Mouse (Mus musculus) T-helper 1 cell (primary cell): Measurements from ENCODE around the gene Tbccd1.

ENCODE experiments used
- in situ Hi-C: fragments of 300-600 bp; cut with MboI, MseI; formaldehyde crosslinking; loops from one replicate; pipeline ENCODE4 v1.15.1; 2025; ENCODE audit warnings: high pct_unique_total_duplicates

The Tbccd1 gene

DNA sequence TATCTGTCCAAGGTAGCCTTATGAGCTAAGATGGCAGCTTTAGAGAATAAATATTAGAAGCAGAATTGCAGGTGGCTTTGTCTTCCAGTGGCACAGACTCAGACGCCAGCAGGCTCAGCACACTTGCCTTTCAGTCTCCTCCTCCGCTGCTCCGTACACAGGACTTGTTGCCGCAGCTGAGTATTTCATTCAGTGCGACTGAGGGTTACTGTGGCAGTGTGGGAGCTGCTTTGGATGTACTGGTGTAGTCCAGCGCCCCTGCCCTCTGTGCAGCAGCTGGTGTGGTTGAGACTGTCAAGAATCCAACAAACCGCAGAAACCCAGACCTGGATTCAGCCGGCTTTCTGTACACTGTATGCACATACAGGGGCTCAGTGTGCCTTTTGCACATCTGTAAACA, 14.9 kb upstream of the Tbccd1 start:
- in situ Hi-C loops, result no loop called here

DNA sequence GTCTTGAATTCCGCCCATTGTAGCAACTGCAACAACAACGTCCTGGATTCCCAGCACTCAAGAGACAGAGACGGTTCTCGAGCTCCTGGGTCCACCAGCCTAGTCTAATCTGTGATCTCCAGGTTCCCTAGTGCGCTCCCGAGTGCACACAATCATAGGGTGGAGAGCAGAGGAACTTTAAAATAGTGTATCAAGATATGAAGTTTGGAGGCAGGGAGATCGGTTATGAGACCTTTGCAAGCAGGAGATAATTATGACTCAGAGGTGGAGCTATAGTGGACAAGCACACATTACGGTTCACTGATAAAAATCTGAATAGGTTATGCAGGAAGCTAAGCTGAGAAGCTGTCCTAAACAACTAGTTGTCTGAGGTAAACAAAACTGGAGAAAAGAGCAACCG, 696 bp downstream of the Tbccd1 start:
- in situ Hi-C loops, result no loop called here

DNA sequence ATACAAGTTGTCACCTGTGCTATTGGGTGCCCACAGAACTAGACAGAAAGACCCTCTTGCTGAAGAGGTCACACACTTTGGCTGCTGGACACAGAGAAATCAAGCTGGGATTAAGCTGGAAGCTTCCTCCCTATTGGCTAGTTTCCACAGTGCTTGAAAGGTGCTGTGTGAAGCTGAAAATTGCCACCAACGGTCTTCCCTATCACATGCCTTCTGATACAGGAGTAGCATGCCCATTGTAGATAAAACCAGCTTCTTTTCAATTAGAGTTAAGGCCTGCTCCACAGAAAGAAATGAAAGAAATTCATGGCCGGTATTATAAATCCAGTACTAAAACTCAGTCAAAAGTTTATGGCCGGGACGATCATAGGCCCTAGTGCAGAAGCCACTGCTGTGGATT, 4.8 kb downstream of the Tbccd1 start:
- in situ Hi-C loops, result no loop called here

DNA sequence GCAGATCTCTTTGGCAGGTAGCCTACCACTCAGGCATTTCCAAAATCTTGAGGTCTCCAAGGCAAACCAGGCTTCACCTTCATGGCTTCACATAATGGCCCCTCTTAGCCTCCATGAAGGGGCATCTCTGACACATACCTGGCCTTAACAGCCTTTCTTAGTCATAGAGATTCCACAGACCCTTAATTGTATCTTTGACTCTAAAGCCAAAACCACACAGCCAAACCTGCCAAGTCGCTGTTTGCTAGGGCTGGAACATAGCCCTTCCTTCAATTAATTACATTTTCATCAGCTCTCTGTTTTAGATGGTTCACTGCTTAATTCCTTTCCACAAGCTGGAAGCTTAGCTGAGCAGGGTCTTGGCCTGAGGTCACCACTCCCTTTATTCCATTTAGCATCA, 9.1 kb downstream of the Tbccd1 start:
- in situ Hi-C loops, result no loop called here

DNA sequence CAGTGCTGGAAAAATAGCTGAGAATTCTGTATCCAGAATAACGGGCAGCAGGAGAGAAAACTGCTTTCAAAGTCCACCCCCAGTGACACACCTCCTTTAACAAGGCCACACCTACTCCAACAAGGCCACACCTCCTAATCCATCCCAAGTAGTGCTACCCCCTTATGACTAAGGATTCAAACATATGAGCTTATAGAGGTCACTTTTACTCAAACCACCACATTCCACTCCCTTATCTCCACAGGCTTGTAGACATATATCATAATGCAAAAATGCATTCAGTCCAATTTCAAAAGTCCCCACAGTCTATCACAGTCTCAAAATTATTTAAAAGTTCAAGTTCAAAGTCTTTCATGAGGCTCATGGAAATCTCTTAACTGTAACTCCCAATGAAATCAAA, 9.8 kb downstream of the Tbccd1 start:
- in situ Hi-C loops, result no loop called here

DNA sequence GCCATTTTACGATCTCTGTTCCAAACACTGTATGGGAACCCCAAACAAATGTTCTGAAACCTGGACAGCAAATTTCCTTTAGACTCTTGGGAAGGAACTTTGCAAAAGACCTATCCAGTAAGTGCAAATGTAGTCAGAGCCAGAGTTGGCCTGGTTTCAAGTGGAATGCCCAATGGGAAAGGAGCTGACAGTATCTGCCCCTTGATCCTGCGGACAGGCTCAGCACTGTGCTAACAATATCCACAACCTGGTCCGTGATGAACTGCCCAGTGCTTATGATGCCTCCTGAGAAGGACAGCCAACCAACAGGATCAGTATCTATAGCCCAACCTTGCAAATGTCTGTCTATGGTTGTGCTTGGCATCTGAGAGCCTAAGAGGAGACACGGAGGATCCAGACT, 12.0 kb downstream of the Tbccd1 start:
- in situ Hi-C loops, result no loop called here

DNA sequence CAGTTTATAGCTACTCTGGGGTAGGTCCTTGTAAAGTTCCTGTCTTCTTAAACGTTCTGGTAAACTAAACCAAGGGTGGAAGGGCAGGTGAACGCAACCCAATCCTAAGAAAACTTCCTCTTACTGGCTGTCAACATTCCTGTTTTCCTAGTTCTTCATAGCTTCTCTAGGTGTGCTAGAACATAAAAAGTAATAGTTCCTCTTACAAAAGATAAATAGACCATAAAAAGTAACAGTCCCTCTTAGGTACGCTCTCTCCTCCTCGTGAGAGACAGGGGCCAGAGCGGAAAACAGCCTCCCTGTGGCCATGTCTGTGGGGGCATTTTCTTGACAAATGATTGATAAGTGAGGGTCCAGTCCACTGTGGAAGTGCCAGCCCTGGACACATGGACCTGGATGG, 12.6 kb downstream of the Tbccd1 start:
- in situ Hi-C loops, result no loop called here

DNA sequence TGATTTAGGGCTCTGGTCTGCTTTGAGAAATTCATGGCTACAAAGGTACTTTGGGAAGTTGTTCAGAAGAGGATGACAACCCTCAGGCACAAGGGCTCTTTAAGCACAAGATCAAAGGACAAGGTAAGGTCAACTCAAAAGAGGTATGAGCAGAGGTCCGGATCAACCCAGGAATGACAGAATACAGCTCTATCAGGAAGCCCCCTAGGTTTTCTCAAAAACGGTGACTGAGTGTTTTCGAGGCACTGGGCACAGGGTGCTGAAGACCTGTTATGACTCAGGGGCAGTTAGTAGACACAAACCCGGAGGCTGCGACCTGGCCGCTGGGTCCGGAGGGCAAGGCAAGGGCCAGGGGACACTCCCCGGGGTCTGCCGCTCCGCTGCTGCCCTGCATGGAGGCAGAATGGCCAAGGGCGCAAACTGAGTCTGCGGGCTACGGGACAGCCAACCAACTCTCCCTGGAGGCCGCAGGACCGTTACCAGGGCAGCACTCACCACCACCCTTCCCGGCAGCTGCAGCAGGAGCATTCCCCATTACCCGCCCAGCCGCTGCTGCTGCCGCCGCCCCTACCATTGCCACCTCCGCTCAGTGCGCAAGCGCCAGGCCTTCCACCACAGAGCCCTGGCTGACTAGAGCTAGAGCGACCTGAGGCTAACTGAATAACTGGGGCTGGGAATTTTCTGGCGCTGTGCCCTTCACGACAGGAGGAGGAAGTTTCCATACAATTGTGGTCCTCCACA, 13.2 kb downstream of the Tbccd1 start:
- in situ Hi-C loops, result no loop called here

DNA sequence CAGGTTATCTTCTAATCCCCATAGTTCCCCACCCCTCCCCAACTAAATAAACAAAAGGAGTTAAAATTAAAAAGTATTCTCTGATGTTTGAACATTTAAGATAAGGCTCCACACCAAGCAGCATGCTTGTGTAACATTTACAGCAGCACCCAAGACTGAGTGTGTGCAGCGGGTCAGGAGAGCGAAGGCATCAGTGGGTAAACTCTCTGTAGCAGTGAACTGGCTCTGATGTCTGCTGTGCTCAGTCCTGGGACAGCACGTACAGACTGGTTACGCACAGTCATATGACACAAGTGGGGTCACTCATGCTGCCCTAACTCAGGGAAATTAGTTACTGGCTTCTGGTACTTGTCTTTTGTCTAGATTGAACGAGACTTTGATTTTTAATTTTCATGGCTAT, 14.6 kb downstream of the Tbccd1 start:
- in situ Hi-C loops, result no loop called here

DNA sequence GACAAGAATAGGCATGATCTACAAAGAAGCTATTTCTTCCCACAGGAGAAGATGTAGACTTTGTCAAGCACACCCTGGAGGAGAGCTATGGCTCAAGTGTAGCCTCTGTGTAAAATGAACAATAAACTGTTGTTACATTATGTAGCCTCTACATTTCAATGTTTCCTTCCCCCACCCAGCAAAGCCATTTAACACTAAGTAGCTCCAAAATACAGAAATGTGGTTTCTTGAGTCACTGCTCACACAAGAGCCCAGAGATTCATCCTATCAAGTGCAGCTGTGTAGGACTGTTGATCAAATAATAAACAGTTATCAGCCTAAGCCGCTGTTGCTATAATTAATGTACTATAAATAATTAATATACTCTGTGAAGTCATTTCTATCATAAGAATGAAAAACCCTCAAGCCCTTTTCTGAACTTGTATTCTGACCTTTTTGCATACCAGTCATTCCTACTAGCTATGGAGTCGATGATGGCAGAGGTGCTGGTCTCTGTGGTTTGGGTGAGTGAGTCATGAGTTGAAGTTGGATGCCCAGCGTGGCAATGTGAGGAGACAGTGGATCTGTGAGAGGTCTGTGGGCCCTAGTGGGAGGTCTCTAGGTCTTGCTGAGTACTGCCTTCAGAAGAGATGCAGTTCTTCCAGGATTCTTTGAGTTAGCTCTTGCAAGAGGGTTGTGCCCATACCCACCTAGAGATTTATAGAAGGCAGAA, 18.2 kb downstream of the Tbccd1 start:
- in situ Hi-C loops, result loop anchor here (10.0 kb wide), 1 partner anchor 1465 kb away; no protein-coding TSS in a partner anchor

DNA sequence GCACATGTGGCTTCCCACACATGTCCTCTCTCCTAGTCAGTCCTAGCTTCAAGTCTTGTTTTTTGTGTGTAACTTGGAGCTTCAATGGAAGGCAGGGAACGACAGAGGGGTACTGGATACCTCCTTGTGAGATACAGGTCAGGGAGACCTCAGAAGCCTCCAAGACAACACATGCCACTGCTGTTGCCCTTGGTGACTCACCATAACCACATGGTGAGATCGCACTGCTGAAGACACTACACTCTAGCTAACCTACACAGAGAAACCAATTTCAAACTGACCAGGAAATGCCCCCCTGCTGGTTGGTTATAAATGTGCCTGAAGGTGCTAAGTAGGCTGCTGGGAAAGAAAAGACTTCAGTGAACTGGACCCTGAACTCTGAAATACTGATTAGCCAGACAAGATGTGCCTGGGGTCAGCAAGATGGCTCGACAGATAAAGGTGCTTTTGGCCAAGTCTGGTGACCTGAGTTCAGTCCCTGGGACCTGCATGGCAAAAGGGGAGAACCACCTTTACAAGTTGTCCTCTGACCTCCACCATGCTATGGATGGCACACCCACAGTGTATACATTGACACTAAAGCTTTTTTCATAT, 24.4 kb downstream of the Tbccd1 start:
- in situ Hi-C loops, result loop anchor here (10.0 kb wide), 1 partner anchor 1472 kb away; no protein-coding TSS in a partner anchor

DNA sequence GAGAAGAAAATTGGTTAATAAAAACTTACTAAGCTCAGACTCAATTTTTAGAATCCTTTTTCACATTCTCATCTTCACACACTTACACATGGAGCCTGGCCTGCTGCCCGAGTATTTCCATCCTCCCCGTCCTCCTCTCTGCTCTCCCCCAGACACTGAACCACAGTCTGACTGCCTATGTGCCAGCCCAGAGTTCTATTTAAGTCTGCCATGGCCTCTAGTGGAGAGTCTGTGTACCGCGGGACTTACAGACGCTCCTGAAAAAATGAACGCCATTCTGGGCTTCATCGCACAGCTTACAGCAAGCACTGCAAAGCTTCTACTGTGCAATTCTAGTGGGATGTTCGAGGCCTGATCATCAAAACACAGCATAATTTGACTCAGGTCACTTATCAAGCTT, 36.7 kb downstream of the Tbccd1 start:
- in situ Hi-C loops, result no loop called here

DNA sequence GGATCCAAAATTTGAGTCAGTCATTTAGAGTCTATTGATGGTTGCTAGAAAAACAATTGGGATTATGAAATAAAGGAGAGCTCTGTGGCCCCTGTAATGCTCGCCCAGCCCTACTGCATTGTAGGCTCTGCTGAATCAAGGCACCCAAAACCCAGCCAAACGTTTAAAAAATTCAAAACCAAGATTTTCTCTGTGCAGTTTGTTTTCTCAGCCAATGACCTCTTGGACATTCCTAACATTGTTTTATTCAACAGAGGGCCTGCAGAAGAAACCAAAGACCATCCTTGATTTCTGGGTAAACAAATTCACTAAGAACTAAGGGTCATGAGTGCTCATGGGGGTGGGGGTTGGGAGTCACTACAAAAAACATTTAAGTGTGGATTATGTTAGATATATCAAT, 46.0 kb downstream of the Tbccd1 start, which contains the start of gene Crygs:
Gene Crygs (minus strand): TSS at position 101 of the 400 bp plus-strand sequence.
- in situ Hi-C loops, result no loop called here

DNA sequence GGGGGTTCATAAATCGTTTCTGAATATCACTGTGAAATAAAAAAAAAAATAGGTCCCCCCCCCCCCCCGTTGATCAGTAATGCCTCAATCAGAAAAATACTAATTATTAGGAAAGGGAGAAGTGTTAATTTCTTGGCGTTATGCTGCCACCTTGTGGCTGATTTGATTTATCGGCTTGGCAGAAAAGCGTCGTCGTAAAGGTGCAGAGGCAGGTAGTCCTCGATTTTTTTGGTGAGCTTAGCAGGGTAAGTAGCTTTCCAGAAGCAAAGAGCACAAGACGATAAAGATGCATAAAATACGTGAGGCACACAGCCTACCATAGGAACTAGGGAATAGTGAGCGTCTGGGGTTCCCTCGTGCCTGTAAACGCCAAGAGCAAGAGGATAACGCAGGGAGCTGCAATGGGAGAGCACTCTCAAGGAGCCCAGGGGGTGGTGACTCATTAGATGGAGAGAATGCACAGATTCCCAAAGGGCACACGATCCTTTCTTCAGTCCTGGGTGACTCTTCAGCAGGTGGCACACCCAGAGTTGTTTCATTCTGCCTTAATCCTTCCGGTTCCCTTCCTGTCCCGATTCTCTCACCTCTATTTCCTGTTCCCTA, 49.9 kb downstream of the Tbccd1 start:
- in situ Hi-C loops, result loop anchor here (10.0 kb wide), 1 partner anchor 493 kb away; no protein-coding TSS in a partner anchor

DNA sequence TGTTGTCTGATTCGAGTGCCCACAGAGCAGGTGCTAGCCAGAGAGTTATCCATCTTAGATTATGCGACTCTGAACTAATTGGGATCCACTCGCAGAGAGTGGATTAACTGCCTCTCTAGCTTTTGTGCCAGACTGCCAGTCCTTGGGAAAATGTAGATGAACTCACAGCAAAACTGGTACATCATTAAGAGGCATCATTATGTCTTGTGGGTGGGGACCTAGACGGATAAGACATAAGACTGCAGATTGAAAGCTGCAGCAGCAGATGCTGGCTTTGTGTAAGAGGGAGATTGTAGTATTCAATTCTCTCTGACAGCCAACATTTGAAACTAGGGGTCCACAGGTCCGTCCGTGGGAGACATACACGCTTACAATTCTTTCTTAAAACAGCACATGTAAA, 54.7 kb downstream of the Tbccd1 start:
- in situ Hi-C loops, result loop anchor here (5.0 to 10.0 kb wide), 2 partner anchors 240 to 488 kb away; no protein-coding TSS in a partner anchor

DNA sequence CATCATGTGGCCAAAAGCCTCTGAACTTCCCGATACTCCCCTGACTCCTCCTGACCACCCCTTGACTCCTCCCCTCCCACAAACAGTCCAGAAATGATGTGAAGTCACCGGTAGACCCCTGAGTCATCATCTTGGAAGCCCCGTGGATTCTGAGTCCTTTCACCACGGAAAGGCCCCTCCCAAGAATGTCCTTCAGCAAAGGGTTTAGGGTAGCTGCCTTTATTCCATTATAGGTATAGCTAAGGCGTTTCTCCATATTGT, 56.7 kb downstream of the Tbccd1 start:
- in situ Hi-C loops, result loop anchor here (5.0 to 10.0 kb wide), 2 partner anchors 238 to 486 kb away; no protein-coding TSS in a partner anchor

DNA sequence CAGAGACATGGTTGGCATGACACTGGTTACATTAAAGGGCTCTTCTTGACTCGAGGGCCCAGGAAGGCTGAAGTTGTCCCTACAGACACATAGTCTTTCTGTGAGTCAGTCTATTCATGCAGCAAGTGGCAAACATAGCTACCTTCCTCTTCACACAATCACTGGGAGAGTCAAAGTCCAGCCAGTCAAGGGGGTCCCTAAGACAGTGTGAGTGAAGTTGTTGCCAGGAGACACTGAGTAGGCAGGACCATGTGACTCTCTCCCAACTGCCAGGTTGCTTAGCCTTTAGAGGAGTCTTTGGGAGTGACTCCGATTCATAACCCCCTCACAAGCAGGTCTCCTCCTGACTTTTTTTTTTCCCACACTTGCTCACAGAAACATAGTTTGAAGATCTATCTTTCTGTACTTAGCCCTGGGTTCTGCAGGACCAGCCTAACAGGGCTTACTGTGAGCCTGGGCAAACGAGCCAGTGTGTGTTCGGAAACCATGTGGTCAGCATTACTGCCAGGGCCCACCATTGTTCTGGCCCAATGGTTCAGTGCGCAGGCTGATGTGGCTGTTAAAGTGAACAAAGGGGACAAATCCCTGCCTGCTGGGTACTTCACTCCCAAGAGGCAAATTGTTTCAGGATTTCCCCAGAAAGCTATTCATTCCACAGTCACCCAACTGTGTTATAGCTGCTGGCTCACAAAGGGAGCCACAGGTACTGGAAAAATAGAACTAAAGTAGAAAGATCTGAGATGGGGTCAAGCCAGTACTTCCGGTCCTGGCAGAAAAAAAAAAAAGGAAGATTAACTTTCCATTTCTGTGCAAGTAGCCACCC, 57.2 kb downstream of the Tbccd1 start:
- in situ Hi-C loops, result loop anchor here (5.0 to 10.0 kb wide), 2 partner anchors 238 to 485 kb away; no protein-coding TSS in a partner anchor

DNA sequence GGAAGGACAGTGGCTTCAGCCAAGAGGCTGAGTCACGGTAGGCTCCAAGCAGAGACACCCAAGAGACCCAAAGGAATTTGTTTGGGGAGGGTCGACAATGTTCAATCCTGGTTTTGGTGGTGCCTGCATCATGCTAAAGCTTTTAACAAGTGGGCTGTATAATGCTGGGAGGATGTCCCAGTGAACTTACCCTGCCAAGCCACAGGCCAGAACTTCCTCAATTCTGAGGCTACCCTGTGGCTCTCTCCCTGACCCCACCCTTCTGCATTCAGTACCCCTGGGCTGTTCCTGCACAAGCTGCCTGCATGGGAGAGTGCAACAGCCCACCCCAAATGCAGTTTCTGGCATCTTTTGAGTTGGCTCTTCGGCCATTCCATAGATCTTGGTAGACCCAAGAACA, 58.9 kb downstream of the Tbccd1 start:
- in situ Hi-C loops, result no loop called here

DNA sequence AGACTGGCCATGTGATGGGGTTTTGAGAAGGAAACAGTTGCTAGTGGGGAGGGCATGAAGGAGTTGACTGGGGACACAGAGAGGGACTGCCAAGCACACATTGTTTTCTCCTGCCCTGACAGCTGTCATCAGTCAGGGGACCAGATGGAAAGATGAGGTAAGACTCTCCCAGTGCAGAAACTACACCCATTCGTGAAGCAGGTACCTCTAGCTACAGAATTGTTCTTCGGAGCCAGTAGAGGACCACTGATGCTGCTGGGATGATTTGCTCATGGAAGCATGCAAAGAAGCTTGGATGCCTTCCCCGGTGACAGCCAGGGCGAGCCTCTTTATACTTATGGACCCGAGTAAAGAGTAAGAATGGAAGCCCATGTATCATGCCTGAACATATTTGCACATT, 59.9 kb downstream of the Tbccd1 start:
- in situ Hi-C loops, result no loop called here

DNA sequence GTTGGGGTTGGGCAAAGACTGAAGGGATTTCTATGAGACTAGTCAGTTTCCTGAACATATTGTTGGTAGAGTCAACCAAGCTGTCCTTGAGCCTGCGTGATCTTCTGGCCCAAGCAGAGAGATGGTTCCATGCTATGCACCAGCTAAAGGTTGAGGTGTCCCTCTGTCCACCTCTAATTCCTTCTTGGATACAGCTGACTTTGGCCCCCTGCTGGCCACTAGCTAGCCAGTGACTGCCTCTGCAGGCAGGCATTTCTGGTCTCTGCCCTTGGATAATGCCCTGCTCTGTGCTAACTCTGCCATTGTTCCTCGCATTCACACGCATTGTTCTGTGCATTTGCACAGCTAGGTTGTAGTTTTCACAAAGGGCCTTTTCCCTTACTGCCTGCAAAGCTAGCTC, 62.0 kb downstream of the Tbccd1 start:
- in situ Hi-C loops, result no loop called here

DNA sequence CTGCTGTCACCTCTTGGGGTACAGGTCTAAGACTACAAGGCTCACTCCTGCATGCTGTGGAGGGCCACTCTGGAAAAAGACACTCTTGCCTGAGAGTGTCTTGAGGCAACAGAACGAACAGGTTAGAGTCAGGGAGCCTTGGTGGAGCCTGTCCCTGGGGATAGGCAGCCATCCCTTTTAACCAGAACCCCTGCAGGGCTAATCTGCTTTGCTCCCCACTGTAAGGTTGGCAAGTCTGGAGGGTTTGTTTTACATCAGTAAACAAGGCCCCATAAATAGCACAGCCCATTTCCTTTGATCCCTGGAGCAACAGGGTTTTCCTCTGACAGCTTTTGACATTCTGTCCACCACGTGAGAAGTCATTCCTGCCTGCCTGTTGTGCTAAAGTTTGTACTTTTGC, 66.2 kb downstream of the Tbccd1 start:
- in situ Hi-C loops, result no loop called here
